Mouse (Mus musculus): ENCODE data around the gene Shb. TPM values are rescaled to one million over a fixed set of nuclear protein-coding genes. Genes with fewer than 3 reads are reported as not detected.

The Shb gene
- polyA plus RNA-seq, 1 experiment from 2014 or later, result 7.2 TPM

GRCm38 (mm10) chr4:45474832-45475231, 57.4 kb downstream of the Shb start:
- no peaks in the 10 kb centered on the region for H3K9me3 ChIP-seq (replicated peaks)
- H3K4me1 ChIP-seq, result peaks cover 79% of the 10 kb centered on the region
- H3K4me2 ChIP-seq, result no peak overlapping the region
- no peak overlapping the region for H3K4me3 ChIP-seq
- 87% methylated on average over 5 of the region's 5 CpGs for WGBS
- peaks cover 12% of the 10 kb centered on the region; the same call in 1 of the 2 replicates for H3K36me3 ChIP-seq (ENCODE audit: poor library complexity, severe bottlenecking)
- ATAC-seq, result no peak
- H3K27me3 ChIP-seq, result no peaks in the 10 kb centered on the region
- no peak overlapping the region for H3K9ac ChIP-seq
- H3K27ac ChIP-seq, result no peak overlapping the region

- Histone ChIP-seq H3K9me3 (replicated peaks) (no peaks in the 10 kb centered on the region), H3K4me3 (no peak overlapping the region), H3K9ac (no peak overlapping the region), H3K27ac (peak overlapping the region; percentile 83), H3K4me2 (no peak overlapping the region), H3K27me3 (no peaks in the 10 kb centered on the region), H3K4me1 (peaks cover 79% of the 10 kb centered on the region), H3K36me3 (ENCODE audit: poor library complexity, severe bottlenecking) (peaks cover 12% of the 10 kb centered on the region; the same call in 1 of the 2 replicates)
- 93% methylated on average over 4 of the region's 4 CpGs for WGBS
- ATAC-seq, result no peak
Observed at GRCm38 (mm10) chr4:45474131-45474530, 58.1 kb downstream of the Shb start.

- 14% methylated on average over 11 of the region's 11 CpGs for WGBS
- Histone ChIP-seq H3K4me3 (no peak overlapping the region), H3K36me3 (ENCODE audit: poor library complexity, severe bottlenecking) (peaks cover 12% of the 10 kb centered on the region; the same call in 1 of the 2 replicates), H3K9ac (peak overlapping the region; percentile 45), H3K27ac (peak overlapping the region; percentile 83), H3K9me3 (replicated peaks) (no peaks in the 10 kb centered on the region), H3K4me2 (peak overlapping the region; percentile 28; the same call in 1 of the 2 replicates), H3K27me3 (no peaks in the 10 kb centered on the region), H3K4me1 (peaks cover 76% of the 10 kb centered on the region)
- peak; percentile 90 for ATAC-seq
Observed at GRCm38 (mm10) chr4:45473129-45473528, 59.1 kb downstream of the Shb start.

GRCm38 (mm10) chr4:45472706-45473105, 59.6 kb downstream of the Shb start:
- H3K27ac ChIP-seq, result peak overlapping the region; percentile 83
- H3K4me3 ChIP-seq, result no peak overlapping the region
- no peaks in the 10 kb centered on the region for H3K27me3 ChIP-seq
- ATAC-seq, result peak; percentile 44
- peaks cover 74% of the 10 kb centered on the region for H3K4me1 ChIP-seq
- peaks cover 12% of the 10 kb centered on the region; the same call in 1 of the 2 replicates for H3K36me3 ChIP-seq (ENCODE audit: poor library complexity, severe bottlenecking)
- H3K4me2 ChIP-seq, result peak overlapping the region; percentile 28; the same call in 1 of the 2 replicates
- no peaks in the 10 kb centered on the region for H3K9me3 ChIP-seq (replicated peaks)
- WGBS, result 66% methylated on average over 6 of the region's 6 CpGs
- H3K9ac ChIP-seq, result no peak overlapping the region

GRCm38 (mm10) chr4:45471654-45472556, 60.4 kb downstream of the Shb start:
- Histone ChIP-seq H3K9ac (no peak overlapping the region), H3K4me3 (no peak overlapping the region), H3K27me3 (no peaks in the 10 kb centered on the region), H3K4me2 (no peak overlapping the region), H3K36me3 (ENCODE audit: poor library complexity, severe bottlenecking) (peaks cover 12% of the 10 kb centered on the region; the same call in 1 of the 2 replicates), H3K27ac (peak overlapping the region; percentile 83), H3K9me3 (replicated peaks) (no peaks in the 10 kb centered on the region), H3K4me1 (peaks cover 74% of the 10 kb centered on the region)
- WGBS, result 79% methylated on average over 11 of the region's 11 CpGs
- no peak for ATAC-seq

- ATAC-seq, result no peak
- WGBS, result 73% methylated on average over 6 of the region's 6 CpGs
- H3K4me1 ChIP-seq, result peaks cover 65% of the 10 kb centered on the region
Observed at GRCm38 (mm10) chr4:45469057-45469456, 63.2 kb downstream of the Shb start.

GRCm38 (mm10) chr4:45468507-45468906, 63.8 kb downstream of the Shb start:
- 91% methylated on average over 6 of the region's 6 CpGs for WGBS
- peaks cover 60% of the 10 kb centered on the region for H3K4me1 ChIP-seq
- H3K4me3 ChIP-seq, result no peak overlapping the region
- ATAC-seq, result no peak
- H3K27me3 ChIP-seq, result no peaks in the 10 kb centered on the region
- no peak overlapping the region for H3K4me2 ChIP-seq
- H3K36me3 ChIP-seq (ENCODE audit: poor library complexity, severe bottlenecking), result peaks cover 9% of the 10 kb centered on the region; the same call in 1 of the 2 replicates
- no peak overlapping the region for H3K27ac ChIP-seq
- no peak overlapping the region for H3K9ac ChIP-seq
- no peaks in the 10 kb centered on the region for H3K9me3 ChIP-seq (replicated peaks)

More at GRCm38 (mm10) chr4:45469057-45469456, 63.2 kb downstream of the Shb start:
- Histone ChIP-seq H3K4me3 (no peak overlapping the region), H3K9ac (no peak overlapping the region), H3K36me3 (ENCODE audit: poor library complexity, severe bottlenecking) (peaks cover 9% of the 10 kb centered on the region; the same call in 1 of the 2 replicates), H3K9me3 (replicated peaks) (no peaks in the 10 kb centered on the region), H3K4me2 (no peak overlapping the region), H3K27ac (no peak overlapping the region), H3K27me3 (no peaks in the 10 kb centered on the region)

- no peak overlapping the region for H3K27ac ChIP-seq
- no peak overlapping the region for H3K9ac ChIP-seq
- H3K9me3 ChIP-seq (replicated peaks), result no peaks in the 10 kb centered on the region
- ATAC-seq, result peak; percentile 20; the same call in 1 of the 2 replicates
- H3K4me2 ChIP-seq, result no peak overlapping the region
- H3K36me3 ChIP-seq (ENCODE audit: poor library complexity, severe bottlenecking), result peaks cover 9% of the 10 kb centered on the region; the same call in 1 of the 2 replicates
- peaks cover 48% of the 10 kb centered on the region for H3K4me1 ChIP-seq
- H3K4me3 ChIP-seq, result no peak overlapping the region
- 83% methylated on average over 12 of the region's 12 CpGs for WGBS
- no peaks in the 10 kb centered on the region for H3K27me3 ChIP-seq
Observed at GRCm38 (mm10) chr4:45467115-45467912, 65.0 kb downstream of the Shb start.

- 68% methylated on average over 9 of the region's 9 CpGs for WGBS
Observed at GRCm38 (mm10) chr4:45464941-45465340, 67.3 kb downstream of the Shb start.

GRCm38 (mm10) chr4:45464528-45464927, 67.7 kb downstream of the Shb start:
- Histone ChIP-seq H3K4me1 (peaks cover 49% of the 10 kb centered on the region), H3K27me3 (no peaks in the 10 kb centered on the region), H3K27ac (0 out of 2 replicates have a peak overlapping the region, but pooled peaks have one; percentile 6), H3K36me3 (ENCODE audit: poor library complexity, severe bottlenecking) (no peaks in the 10 kb centered on the region), H3K9me3 (replicated peaks) (no peaks in the 10 kb centered on the region), H3K4me2 (no peak overlapping the region), H3K9ac (no peak overlapping the region), H3K4me3 (no peak overlapping the region)
- ATAC-seq, result no peak
- 61% methylated on average over 12 of the region's 12 CpGs for WGBS

More at GRCm38 (mm10) chr4:45464941-45465340, 67.3 kb downstream of the Shb start:
- no peaks in the 10 kb centered on the region for H3K9me3 ChIP-seq (replicated peaks)
- no peak overlapping the region for H3K4me2 ChIP-seq
- 0 out of 2 replicates have a peak overlapping the region, but pooled peaks have one; percentile 28 for H3K9ac ChIP-seq
- no peaks in the 10 kb centered on the region for H3K36me3 ChIP-seq (ENCODE audit: poor library complexity, severe bottlenecking)
- H3K4me3 ChIP-seq, result no peak overlapping the region
- H3K27me3 ChIP-seq, result no peaks in the 10 kb centered on the region
- no peak for ATAC-seq
- peaks cover 50% of the 10 kb centered on the region for H3K4me1 ChIP-seq
- H3K27ac ChIP-seq, result 0 out of 2 replicates have a peak overlapping the region, but pooled peaks have one; percentile 6

- no peaks in the 10 kb centered on the region for H3K9me3 ChIP-seq (replicated peaks)
- H3K4me2 ChIP-seq, result no peak overlapping the region
- H3K27ac ChIP-seq, result no peak overlapping the region
- ATAC-seq, result no peak
- H3K4me3 ChIP-seq, result no peak overlapping the region
- WGBS, result 94% methylated on average over 3 of the region's 3 CpGs
- H3K9ac ChIP-seq, result no peak overlapping the region
- peaks cover 45% of the 10 kb centered on the region for H3K4me1 ChIP-seq
- H3K36me3 ChIP-seq (ENCODE audit: poor library complexity, severe bottlenecking), result no peaks in the 10 kb centered on the region
- no peaks in the 10 kb centered on the region for H3K27me3 ChIP-seq
Observed at GRCm38 (mm10) chr4:45464123-45464522, 68.1 kb downstream of the Shb start.
